Mouse (Mus musculus): ENCODE results near the gene Olfr1218. TPM values are rescaled to one million over a fixed set of nuclear protein-coding genes. Genes with fewer than 3 reads are reported as not detected.

The Olfr1218 gene
- polyA plus RNA-seq, 1 experiment from 2014 or later = not detected

DNA sequence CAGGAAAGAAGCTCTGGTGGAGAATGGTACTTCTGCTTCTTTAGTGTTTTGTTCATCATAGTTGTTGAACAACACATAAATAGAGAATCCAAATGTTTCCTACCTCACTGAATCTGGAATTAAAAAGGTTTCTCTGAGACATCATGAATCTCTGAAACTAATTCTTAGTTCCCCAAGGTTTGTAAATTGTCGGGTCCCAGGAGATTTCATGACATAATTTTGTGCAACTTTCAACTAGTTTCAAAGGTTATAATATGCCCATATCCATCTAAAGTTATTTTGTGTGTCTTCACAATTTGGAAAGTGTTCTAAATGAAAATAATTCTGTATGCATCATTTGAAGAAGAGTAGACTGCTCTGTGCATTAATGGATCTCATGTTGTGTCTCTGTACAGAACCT is 42.7 kb downstream of the Olfr1218 start, which contains the start of gene Olfr1216:
Gene Olfr1216 (minus strand): TSS at position 101 of the 400 bp plus-strand sequence.
- 81% methylated on average over 1 of the region's 1 CpGs for WGBS
- H3K4me3 ChIP-seq (ENCODE audit: low read depth, low read length) = no peak within 1 kb of the TSS
- no peak for ATAC-seq (ENCODE audit: insufficient read depth)
- DNase-seq = no peak
- no peaks in the 10 kb centered on the region for H3K27me3 ChIP-seq (ENCODE audit: insufficient read depth, low read length)
- H3K27ac ChIP-seq (ENCODE audit: low read depth) = no peak within 1 kb of the TSS
- no peak within 1 kb of the TSS for H3K9ac ChIP-seq
- H3K36me3 ChIP-seq (ENCODE audit: insufficient read depth) = no peaks in the 10 kb centered on the region
- TF ChIP-seq CTCF (IDR thresholded peaks at IDR 0.05; ENCODE audit: low read depth) = no peak
- no peaks in the 10 kb centered on the region for H3K9me3 ChIP-seq (ENCODE audit: low read depth, low read length)
- H3K4me1 ChIP-seq (ENCODE audit: insufficient read depth) = no peaks in the 10 kb centered on the region
- no peak within 1 kb of the TSS for H3K4me2 ChIP-seq

DNA sequence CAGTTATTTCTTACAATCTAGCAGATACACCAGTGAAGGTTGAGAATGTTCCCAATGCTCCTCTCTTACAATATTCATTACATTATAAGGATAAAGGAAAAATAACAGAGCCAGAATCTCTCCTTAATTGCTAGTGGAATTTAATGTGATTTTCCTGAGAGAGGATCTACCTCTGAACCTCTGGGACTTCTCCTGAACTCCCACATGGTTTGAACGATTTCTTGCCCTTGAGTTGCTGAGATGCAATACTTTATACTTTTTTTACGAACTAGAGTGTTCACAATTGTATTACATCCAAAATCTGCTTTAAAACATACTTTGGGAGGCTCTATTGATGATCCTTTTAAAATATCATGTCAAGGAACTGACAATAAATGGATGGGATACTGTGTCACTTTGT is 54.1 kb downstream of the Olfr1218 start, which contains the start of gene Olfr1215:
Gene Olfr1215 (minus strand): TSS at position 101 of the 400 bp plus-strand sequence.
- DNase-seq = no peak

More for the DNA sequence above, 54.1 kb downstream of the Olfr1218 start, which contains the start of gene Olfr1215:
- WGBS = 73% methylated on average over 2 of the region's 2 CpGs
- no peaks in the 10 kb centered on the region for H3K36me3 ChIP-seq (ENCODE audit: insufficient read depth)
- no peaks in the 10 kb centered on the region for H3K4me1 ChIP-seq (ENCODE audit: insufficient read depth)
- no peak within 1 kb of the TSS for H3K4me2 ChIP-seq
- ATAC-seq (ENCODE audit: insufficient read depth) = no peak
- no peak for TF ChIP-seq CTCF (IDR thresholded peaks at IDR 0.05; ENCODE audit: low read depth)
- no peak within 1 kb of the TSS for H3K27ac ChIP-seq (ENCODE audit: low read depth)
- no peak within 1 kb of the TSS for H3K9ac ChIP-seq
- no peak within 1 kb of the TSS for H3K4me3 ChIP-seq (ENCODE audit: low read depth, low read length)
- no peaks in the 10 kb centered on the region for H3K9me3 ChIP-seq (ENCODE audit: low read depth, low read length)
- H3K27me3 ChIP-seq (ENCODE audit: insufficient read depth, low read length) = no peaks in the 10 kb centered on the region

Other genes starting within 250 kb of the Olfr1218 start
- not detected in 2 replicates for gene Olfr1202, start 246.7 kb downstream of the Olfr1218 start, polyA plus RNA-seq (2014; fragmentation: Nextera tagmentation; extraction: Ambion mirVana)
- gene Olfr1205, start 231.4 kb downstream of the Olfr1218 start, polyA plus RNA-seq (2014; fragmentation: Nextera tagmentation; extraction: Ambion mirVana) = not detected in 2 replicates
- not detected in 2 replicates for gene Olfr1204, start 211.9 kb downstream of the Olfr1218 start, polyA plus RNA-seq (2014; fragmentation: Nextera tagmentation; extraction: Ambion mirVana)
- not detected in 2 replicates for gene Olfr1206, start 198.0 kb downstream of the Olfr1218 start, polyA plus RNA-seq (2014; fragmentation: Nextera tagmentation; extraction: Ambion mirVana)
- gene Olfr1208, start 158.9 kb downstream of the Olfr1218 start, polyA plus RNA-seq (2014; fragmentation: Nextera tagmentation; extraction: Ambion mirVana) = not detected in 2 replicates
- not detected in 2 replicates for gene Olfr1209, start 146.0 kb downstream of the Olfr1218 start, polyA plus RNA-seq (2014; fragmentation: Nextera tagmentation; extraction: Ambion mirVana)
- not detected in 2 replicates for gene Olfr1211, start 123.1 kb downstream of the Olfr1218 start, polyA plus RNA-seq (2014; fragmentation: Nextera tagmentation; extraction: Ambion mirVana)
- gene Olfr1212, start 107.2 kb downstream of the Olfr1218 start, polyA plus RNA-seq (2014; fragmentation: Nextera tagmentation; extraction: Ambion mirVana) = not detected in 2 replicates
- not detected in 2 replicates for gene Gm13762, start 80.9 kb downstream of the Olfr1218 start, polyA plus RNA-seq (2014; fragmentation: Nextera tagmentation; extraction: Ambion mirVana)
- gene Olfr1214, start 68.5 kb downstream of the Olfr1218 start, polyA plus RNA-seq (2014; fragmentation: Nextera tagmentation; extraction: Ambion mirVana) = not detected in 2 replicates
- gene Olfr1215, start 54.2 kb downstream of the Olfr1218 start, polyA plus RNA-seq (2014; fragmentation: Nextera tagmentation; extraction: Ambion mirVana) = not detected in 2 replicates
- gene Olfr1216, start 42.8 kb downstream of the Olfr1218 start, polyA plus RNA-seq (2014; fragmentation: Nextera tagmentation; extraction: Ambion mirVana) = not detected in 2 replicates
- not detected in 2 replicates for gene Olfr1217, start 29.1 kb downstream of the Olfr1218 start, polyA plus RNA-seq (2014; fragmentation: Nextera tagmentation; extraction: Ambion mirVana)
- gene Olfr1219, start 22.3 kb upstream of the Olfr1218 start, polyA plus RNA-seq (2014; fragmentation: Nextera tagmentation; extraction: Ambion mirVana) = not detected in 2 replicates
- not detected in 2 replicates for gene Olfr1220, start 45.6 kb upstream of the Olfr1218 start, polyA plus RNA-seq (2014; fragmentation: Nextera tagmentation; extraction: Ambion mirVana)
- not detected in 2 replicates for gene Olfr1221, start 56.1 kb upstream of the Olfr1218 start, polyA plus RNA-seq (2014; fragmentation: Nextera tagmentation; extraction: Ambion mirVana)
- not detected in 2 replicates for gene Olfr1222, start 71.9 kb upstream of the Olfr1218 start, polyA plus RNA-seq (2014; fragmentation: Nextera tagmentation; extraction: Ambion mirVana)
- not detected in 2 replicates for gene Olfr1223, start 90.4 kb upstream of the Olfr1218 start, polyA plus RNA-seq (2014; fragmentation: Nextera tagmentation; extraction: Ambion mirVana)
- not detected in 2 replicates for gene Olfr1224-ps1, start 102.9 kb upstream of the Olfr1218 start, polyA plus RNA-seq (2014; fragmentation: Nextera tagmentation; extraction: Ambion mirVana)
- not detected in 2 replicates for gene Olfr1225, start 113.5 kb upstream of the Olfr1218 start, polyA plus RNA-seq (2014; fragmentation: Nextera tagmentation; extraction: Ambion mirVana)
- gene Olfr1226, start 138.9 kb upstream of the Olfr1218 start, polyA plus RNA-seq (2014; fragmentation: Nextera tagmentation; extraction: Ambion mirVana) = not detected in 2 replicates
- not detected in 2 replicates for gene Olfr1228, start 192.9 kb upstream of the Olfr1218 start, polyA plus RNA-seq (2014; fragmentation: Nextera tagmentation; extraction: Ambion mirVana)
- gene Olfr1229, start 226.8 kb upstream of the Olfr1218 start, polyA plus RNA-seq (2014; fragmentation: Nextera tagmentation; extraction: Ambion mirVana) = not detected in 2 replicates
- not detected in 2 replicates for gene Olfr1230, start 236.1 kb upstream of the Olfr1218 start, polyA plus RNA-seq (2014; fragmentation: Nextera tagmentation; extraction: Ambion mirVana)
- not detected in 2 replicates for gene Olfr1231, start 245.9 kb upstream of the Olfr1218 start, polyA plus RNA-seq (2014; fragmentation: Nextera tagmentation; extraction: Ambion mirVana)